Mouse (Mus musculus) gastrocnemius, adult 2 months (tissue): Measurements from ENCODE around the gene Gm29427. TPM values are rescaled to one million over a fixed set of nuclear protein-coding genes. Genes with fewer than 3 reads are reported as not detected.

Source experiments
- DNase-seq: peaks from one replicate; pipeline ENCODE4 v3.0.0; 2022
- H3K27ac ChIP-seq: fragments of 200-600 bp; 2 replicates; pipeline ENCODE4 v1.8.1; 2022; ENCODE audit warnings: mild to moderate bottlenecking
- H3K4me3 ChIP-seq: fragments of 200-600 bp; 2 replicates; pipeline ENCODE4 v1.8.1; 2022; ENCODE audit warnings: mild to moderate bottlenecking, moderate library complexity
- CTCF ChIP-seq: fragments of 200-600 bp; IDR thresholded peaks from 2 replicates; pipeline ENCODE4 v1.8.1; 2022; ENCODE audit warnings: antibody characterized with exemption, mild to moderate bottlenecking, moderate library complexity
- intact Hi-C: fragments of 180-260 bp; cut with DNase I; formaldehyde crosslinking; loops from one replicate; pipeline ENCODE4 v1.15.1; 2025
- total RNA-seq, 2 experiments: library from RNA; stranded (reverse); gene quantifications; 2 replicates each; pipeline ENCODE4 v1.2.3; 2021

Gene Gm29427
- total RNA-seq, 2 experiments from 2014 or later, result 0.14 TPM; not detected in 1

DNA sequence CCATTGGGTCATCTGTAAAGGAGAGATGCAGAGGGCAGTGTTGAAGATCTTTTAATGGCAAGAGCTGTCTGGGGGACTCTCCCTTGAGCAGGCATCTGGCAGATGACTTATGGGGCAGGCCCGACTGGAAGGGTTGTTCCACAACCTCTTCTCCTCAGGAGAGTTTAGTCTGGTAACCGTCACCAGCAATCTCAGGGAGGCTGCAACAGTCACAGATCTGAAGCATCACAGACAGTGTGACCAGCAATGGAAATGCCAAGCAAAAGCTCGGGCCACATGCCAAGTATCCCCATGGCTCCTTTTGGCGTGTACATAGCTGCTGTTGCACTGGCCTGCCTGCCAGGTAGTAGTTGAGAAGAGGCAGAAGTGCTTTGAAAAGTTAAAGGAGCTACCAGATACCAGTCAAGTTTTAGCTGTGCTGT, 24.6 kb upstream of the Gm29427 start:
- intact Hi-C loops, result no loop called here
- no peak for TF ChIP-seq CTCF
- H3K27ac ChIP-seq, result no peak overlapping the region
- DNase-seq, result no peak
- H3K4me3 ChIP-seq, result no peak overlapping the region

DNA sequence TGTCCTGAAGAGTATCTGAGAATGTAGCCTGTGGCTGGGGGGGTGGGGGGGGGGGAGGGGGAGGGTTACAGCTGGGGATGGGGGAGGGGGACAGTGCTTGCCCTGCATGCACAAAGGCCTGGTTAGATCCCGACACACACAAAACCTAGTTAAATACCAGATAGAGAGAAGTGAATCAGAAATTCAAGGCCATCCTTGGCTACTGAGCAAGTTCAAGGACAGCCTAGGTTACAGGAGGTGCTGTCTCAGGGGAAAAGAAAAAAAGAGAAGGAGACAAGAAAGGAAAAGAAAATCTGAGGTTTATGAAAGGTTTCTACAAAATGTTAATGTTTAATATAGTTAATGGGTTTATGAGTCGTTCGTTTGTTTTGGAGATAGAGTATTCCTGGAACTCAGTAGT, 24.0 kb upstream of the Gm29427 start:
- intact Hi-C loops, result no loop called here
- Histone ChIP-seq H3K27ac (no peak overlapping the region), H3K4me3 (no peak overlapping the region)
- no peak for DNase-seq
- TF ChIP-seq CTCF, result no peak

GRCm38 (mm10) chr1:130738551-130739106, 23.0 kb upstream of the Gm29427 start:
- DNase-seq, result no peak
- intact Hi-C loops, result no loop called here
- no peak overlapping the region for H3K4me3 ChIP-seq
- no peak for TF ChIP-seq CTCF
- no peak overlapping the region for H3K27ac ChIP-seq

DNA sequence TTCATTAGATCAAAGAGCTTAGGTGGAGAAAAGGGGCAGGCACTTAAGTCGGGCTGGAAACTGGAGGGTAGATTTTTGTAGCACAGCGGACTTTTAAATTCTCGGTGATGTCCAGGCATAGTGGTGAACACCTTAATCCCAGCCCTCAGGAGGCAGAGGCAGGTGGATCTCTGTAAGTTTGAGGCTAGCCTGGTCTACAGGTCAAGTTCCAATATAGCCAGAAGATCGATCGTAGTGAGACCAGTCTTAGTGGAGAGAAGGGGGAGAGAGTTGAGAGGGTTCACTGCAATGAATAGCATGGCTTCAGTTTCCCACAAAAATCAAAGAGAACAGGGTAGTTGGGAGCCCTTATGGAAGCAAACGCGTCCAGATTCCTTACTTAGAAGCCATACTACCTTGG, 22.3 kb upstream of the Gm29427 start:
- H3K27ac ChIP-seq, result no peak overlapping the region
- intact Hi-C loops, result no loop called here
- no peak for DNase-seq
- no peak for TF ChIP-seq CTCF
- H3K4me3 ChIP-seq, result no peak overlapping the region

DNA sequence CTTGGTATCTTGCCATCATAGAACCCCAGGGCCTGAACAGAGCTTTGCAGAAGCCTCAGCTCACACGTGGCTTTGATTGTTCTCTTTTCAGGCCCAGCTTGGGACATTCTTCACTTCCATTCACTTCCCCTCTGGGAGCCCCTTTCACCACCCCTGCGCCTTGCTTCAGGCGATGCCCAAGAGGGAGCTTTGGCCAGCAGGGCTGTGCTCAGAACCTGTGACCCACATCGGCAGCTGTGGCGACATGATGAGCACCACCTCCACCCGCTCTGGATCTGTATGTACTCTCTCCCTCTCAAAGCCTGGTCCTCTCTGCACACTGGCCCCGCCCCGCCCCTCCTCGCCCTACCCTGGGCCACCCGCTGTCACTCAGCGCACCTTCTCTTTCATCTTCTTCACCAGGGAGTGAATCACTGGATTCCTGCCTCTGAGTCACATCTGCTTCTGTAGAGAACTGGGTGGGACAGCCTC, 21.8 kb upstream of the Gm29427 start:
- Histone ChIP-seq H3K27ac (no peak overlapping the region), H3K4me3 (no peak overlapping the region)
- no peak for DNase-seq
- intact Hi-C loops, result no loop called here
- TF ChIP-seq CTCF, result no peak

- intact Hi-C loops, result no loop called here
- Histone ChIP-seq H3K4me3 (no peak overlapping the region), H3K27ac (no peak overlapping the region)
- no peak for DNase-seq
- TF ChIP-seq CTCF, result no peak
Observed at GRCm38 (mm10) chr1:130734852-130735251, 19.3 kb upstream of the Gm29427 start.

- intact Hi-C loops, result no loop called here
- H3K4me3 ChIP-seq, result no peak overlapping the region
- H3K27ac ChIP-seq, result no peak overlapping the region
- DNase-seq, result no peak
- TF ChIP-seq CTCF, result no peak
Observed at GRCm38 (mm10) chr1:130734452-130734851, 18.9 kb upstream of the Gm29427 start.

DNA sequence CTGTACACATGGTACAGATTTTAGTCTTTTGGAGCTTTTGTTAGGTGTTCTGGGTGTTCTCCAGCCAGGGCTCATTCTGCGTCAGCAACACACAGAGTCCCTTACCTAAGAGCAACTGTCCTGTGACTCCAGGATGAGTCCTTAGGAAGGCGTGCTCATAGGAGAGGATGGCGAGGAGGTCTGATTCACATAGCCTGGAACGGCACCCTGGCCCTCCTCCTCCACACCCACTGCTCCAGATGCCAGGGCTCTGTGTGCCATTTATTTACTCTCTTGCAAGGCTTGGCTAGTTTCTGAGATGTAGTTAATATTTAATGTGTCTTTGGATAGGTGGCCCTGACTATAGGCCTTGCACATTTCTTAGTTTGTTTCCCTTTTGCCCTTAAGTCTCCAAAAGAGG, 18.1 kb upstream of the Gm29427 start:
- intact Hi-C loops, result no loop called here
- no peak for DNase-seq
- no peak for TF ChIP-seq CTCF

GRCm38 (mm10) chr1:130732706-130733658, 17.4 kb upstream of the Gm29427 start:
- TF ChIP-seq CTCF, result no peak
- Histone ChIP-seq H3K27ac (no peak overlapping the region), H3K4me3 (no peak overlapping the region)
- intact Hi-C loops, result no loop called here
- no peak for DNase-seq

More for the DNA sequence above, 18.1 kb upstream of the Gm29427 start:
- Histone ChIP-seq H3K4me3 (no peak overlapping the region), H3K27ac (no peak overlapping the region)

DNA sequence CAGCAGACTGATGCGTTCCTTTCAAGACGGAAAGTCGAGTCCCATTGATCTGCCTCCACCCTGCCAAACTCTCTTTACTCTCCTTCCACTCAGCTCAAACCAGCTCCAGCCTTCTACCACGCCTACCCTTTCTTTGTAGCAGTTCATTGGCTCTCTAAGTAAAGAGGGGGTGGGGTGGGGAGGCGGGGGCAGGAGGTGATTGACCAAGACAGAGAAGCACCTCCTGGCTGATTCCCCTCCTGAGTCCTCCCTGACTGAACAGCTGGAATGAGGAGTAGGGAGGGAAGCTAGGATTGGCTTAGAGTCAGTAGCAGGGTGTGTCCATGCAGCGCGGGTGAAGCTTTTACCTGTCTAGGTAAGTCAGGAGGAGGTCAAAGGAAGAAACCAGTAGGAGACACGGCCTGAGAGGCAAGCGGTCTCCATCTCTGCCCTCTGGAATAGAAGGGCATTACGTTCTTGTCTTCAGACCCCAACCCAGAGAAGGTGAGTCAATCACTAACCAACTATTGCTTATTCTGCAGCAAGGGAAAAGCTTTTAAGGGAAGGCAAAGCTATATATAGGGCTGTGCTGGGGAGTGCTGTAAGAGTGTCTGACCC, 16.2 kb upstream of the Gm29427 start, which contains the start of gene AA986860:
AA986860 (plus strand) TSS at position 236 of the 597 bp plus-strand sequence.
- H3K27ac ChIP-seq, result no peak within 1 kb of the TSS

DNA sequence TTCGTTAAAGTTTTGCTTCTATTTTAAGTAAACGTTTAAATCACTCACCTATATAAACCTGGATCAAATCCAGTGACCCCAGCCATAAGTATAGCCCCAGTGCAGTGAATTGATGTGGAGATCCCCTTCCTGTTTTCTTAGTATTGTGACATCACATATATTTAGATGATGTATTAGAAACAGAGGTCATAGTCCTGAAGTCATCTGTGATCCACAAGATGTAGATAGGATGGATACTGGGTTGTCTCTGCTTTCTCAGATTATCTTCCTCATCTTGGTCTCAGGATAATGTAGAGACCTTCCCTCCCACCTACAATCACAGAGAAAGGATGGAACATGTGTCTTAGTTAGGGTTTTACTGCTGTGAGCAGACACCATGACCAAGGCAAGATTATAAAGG, 13.6 kb upstream of the Gm29427 start, which contains the start of gene Pfkfb2:
Pfkfb2 (minus strand) TSS at position 101 of the 400 bp plus-strand sequence.
- intact Hi-C loops, result no loop called here
- no peak for TF ChIP-seq CTCF
- Histone ChIP-seq H3K4me3 (no peak within 1 kb of the TSS), H3K27ac (no peak within 1 kb of the TSS)
- no peak for DNase-seq

More for the DNA sequence above, 16.2 kb upstream of the Gm29427 start, which contains the start of gene AA986860:
- DNase-seq, result no peak
- intact Hi-C loops, result no loop called here
- no peak within 1 kb of the TSS for H3K4me3 ChIP-seq
- TF ChIP-seq CTCF, result no peak

GRCm38 (mm10) chr1:130728708-130729107, 13.1 kb upstream of the Gm29427 start:
- DNase-seq, result no peak
- no peak overlapping the region for H3K27ac ChIP-seq
- intact Hi-C loops, result no loop called here
- TF ChIP-seq CTCF, result no peak
- no peak overlapping the region for H3K4me3 ChIP-seq

DNA sequence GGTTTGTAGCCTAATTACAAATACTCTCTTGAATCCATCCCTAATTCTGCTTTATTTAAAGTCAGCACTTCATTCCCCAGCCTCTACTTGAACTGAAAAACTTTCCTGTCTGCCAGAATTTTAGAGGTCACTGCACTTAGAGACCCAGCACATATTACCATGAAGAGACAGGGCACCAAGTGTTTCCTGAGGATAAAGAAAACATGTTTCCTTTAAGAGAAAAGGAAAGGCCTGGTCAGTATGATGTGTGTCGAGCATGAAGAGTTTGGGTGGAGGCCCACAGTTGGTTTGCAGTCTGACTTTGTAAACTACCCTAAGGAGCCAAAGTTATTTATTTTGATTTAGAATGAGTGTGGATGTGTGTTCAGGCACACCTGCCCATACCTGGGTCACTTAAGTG, 12.5 kb upstream of the Gm29427 start:
- Histone ChIP-seq H3K27ac (no peak overlapping the region), H3K4me3 (no peak overlapping the region)
- DNase-seq, result no peak
- TF ChIP-seq CTCF, result no peak
- intact Hi-C loops, result no loop called here
